Mouse (Mus musculus): Measurements from ENCODE around the gene Spata25. TPM values are rescaled to one million over a fixed set of nuclear protein-coding genes. Genes with fewer than 3 reads are reported as not detected.

Gene Spata25
- polyA plus RNA-seq, 1 experiment from 2014 or later: not detected

GRCm38 (mm10) chr2:164778809-164779208 lies 49.5 kb downstream of the Spata25 start:
- H3K4me3 ChIP-seq (ENCODE audit: low read depth, low read length): no peak overlapping the region
- H3K36me3 ChIP-seq (ENCODE audit: control insufficient read depth, insufficient read depth, low read length): no peaks in the 10 kb centered on the region
- H3K9me3 ChIP-seq (ENCODE audit: control insufficient read depth, low read length): no peaks in the 10 kb centered on the region
- H3K9ac ChIP-seq (ENCODE audit: low read length): no peak overlapping the region
- no peaks in the 10 kb centered on the region for H3K4me1 ChIP-seq (ENCODE audit: control insufficient read depth, insufficient read depth, low read length)
- H3K27ac ChIP-seq (replicated peaks; ENCODE audit: low read depth, low read length): no peak overlapping the region
- ATAC-seq (ENCODE audit: insufficient number of reproducible peaks, low FRiP score, low TSS enrichment, low read depth) (no peak), DNase-seq (ENCODE audit: low spot score) (no peak)
- H3K4me2 ChIP-seq (ENCODE audit: low read depth, severe bottlenecking): no peak overlapping the region
- 90% methylated on average over 7 of the region's 7 CpGs for WGBS
- H3K27me3 ChIP-seq (ENCODE audit: control insufficient read depth, insufficient read depth, low read length): no peaks in the 10 kb centered on the region

GRCm38 (mm10) chr2:164778015-164778287 lies 50.4 kb downstream of the Spata25 start:
- Histone ChIP-seq H3K27me3 (ENCODE audit: control insufficient read depth, insufficient read depth, low read length) (no peaks in the 10 kb centered on the region), H3K9me3 (ENCODE audit: control insufficient read depth, low read length) (no peaks in the 10 kb centered on the region), H3K4me1 (ENCODE audit: control insufficient read depth, insufficient read depth, low read length) (no peaks in the 10 kb centered on the region), H3K4me2 (ENCODE audit: low read depth, severe bottlenecking) (no peak overlapping the region), H3K9ac (ENCODE audit: low read length) (no peak overlapping the region), H3K36me3 (ENCODE audit: control insufficient read depth, insufficient read depth, low read length) (no peaks in the 10 kb centered on the region), H3K4me3 (ENCODE audit: low read depth, low read length) (no peak overlapping the region), H3K27ac (replicated peaks; ENCODE audit: low read depth, low read length) (no peak overlapping the region)
- DNase-seq (ENCODE audit: low spot score): no peak
- no peak for ATAC-seq (ENCODE audit: insufficient number of reproducible peaks, low FRiP score, low TSS enrichment, low read depth)
- 93% methylated on average over 11 of the region's 11 CpGs for WGBS

- Histone ChIP-seq H3K4me2 (ENCODE audit: low read depth, severe bottlenecking) (no peak overlapping the region), H3K9me3 (ENCODE audit: control insufficient read depth, low read length) (no peaks in the 10 kb centered on the region), H3K4me1 (ENCODE audit: control insufficient read depth, insufficient read depth, low read length) (no peaks in the 10 kb centered on the region), H3K27me3 (ENCODE audit: control insufficient read depth, insufficient read depth, low read length) (no peaks in the 10 kb centered on the region), H3K9ac (ENCODE audit: low read length) (no peak overlapping the region), H3K4me3 (ENCODE audit: low read depth, low read length) (no peak overlapping the region), H3K27ac (replicated peaks; ENCODE audit: low read depth, low read length) (no peak overlapping the region), H3K36me3 (ENCODE audit: control insufficient read depth, insufficient read depth, low read length) (no peaks in the 10 kb centered on the region)
- DNase-seq (ENCODE audit: low spot score): no peak
- no peak for ATAC-seq (ENCODE audit: insufficient number of reproducible peaks, low FRiP score, low TSS enrichment, low read depth)
- 79% methylated on average over 30 of the region's 30 CpGs for WGBS
These were observed 50.9 kb downstream of the Spata25 start for GRCm38 (mm10) chr2:164777246-164778014.

- H3K27ac ChIP-seq (replicated peaks; ENCODE audit: low read depth, low read length): no peak overlapping the region
- no peaks in the 10 kb centered on the region for H3K27me3 ChIP-seq (ENCODE audit: control insufficient read depth, insufficient read depth, low read length)
- DNase-seq (ENCODE audit: low spot score): no peak
- H3K9me3 ChIP-seq (ENCODE audit: control insufficient read depth, low read length): no peaks in the 10 kb centered on the region
- H3K4me2 ChIP-seq (ENCODE audit: low read depth, severe bottlenecking): no peak overlapping the region
- no peak for ATAC-seq (ENCODE audit: insufficient number of reproducible peaks, low FRiP score, low TSS enrichment, low read depth)
- H3K36me3 ChIP-seq (ENCODE audit: control insufficient read depth, insufficient read depth, low read length): peaks cover 5% of the 10 kb centered on the region; the same call in 1 of the 2 replicates
- WGBS: 63% methylated on average over 17 of the region's 17 CpGs
- H3K4me3 ChIP-seq (ENCODE audit: low read depth, low read length): no peak overlapping the region
- no peaks in the 10 kb centered on the region for H3K4me1 ChIP-seq (ENCODE audit: control insufficient read depth, insufficient read depth, low read length)
- no peak overlapping the region for H3K9ac ChIP-seq (ENCODE audit: low read length)
These were observed 51.5 kb downstream of the Spata25 start for GRCm38 (mm10) chr2:164776801-164777200.

Other genes starting within 250 kb of the Spata25 start
- gene Wfdc6a, start 243.1 kb downstream of the Spata25 start, polyA plus RNA-seq (2014; fragmentation: Nextera tagmentation; extraction: Ambion mirVana): not detected in 2 replicates
- not detected in 2 replicates for gene Eppin, start 234.9 kb downstream of the Spata25 start, polyA plus RNA-seq (2014; fragmentation: Nextera tagmentation; extraction: Ambion mirVana)
- gene Wfdc6b, start 215.0 kb downstream of the Spata25 start, polyA plus RNA-seq (2014; fragmentation: Nextera tagmentation; extraction: Ambion mirVana): not detected in 2 replicates
- not detected in 2 replicates for gene Wfdc8, start 214.9 kb downstream of the Spata25 start, polyA plus RNA-seq (2014; fragmentation: Nextera tagmentation; extraction: Ambion mirVana)
- not detected in 2 replicates for gene Wfdc16, start 189.7 kb downstream of the Spata25 start, polyA plus RNA-seq (2014; fragmentation: Nextera tagmentation; extraction: Ambion mirVana)
- not detected in 2 replicates for gene Wfdc10, start 172.5 kb downstream of the Spata25 start, polyA plus RNA-seq (2014; fragmentation: Nextera tagmentation; extraction: Ambion mirVana)
- gene Wfdc9, start 172.0 kb downstream of the Spata25 start, polyA plus RNA-seq (2014; fragmentation: Nextera tagmentation; extraction: Ambion mirVana): not detected in 2 replicates
- not detected in 2 replicates for gene Wfdc11, start 154.4 kb downstream of the Spata25 start, polyA plus RNA-seq (2014; fragmentation: Nextera tagmentation; extraction: Ambion mirVana)
- gene Wfdc13, start 143.4 kb downstream of the Spata25 start, polyA plus RNA-seq (2014; fragmentation: Nextera tagmentation; extraction: Ambion mirVana): 0.60 TPM in 1 of 2 replicates, not detected in the other
- gene Spint4, start 130.0 kb downstream of the Spata25 start, polyA plus RNA-seq (2014; fragmentation: Nextera tagmentation; extraction: Ambion mirVana): not detected in 2 replicates
- gene Spint5, start 113.2 kb downstream of the Spata25 start, polyA plus RNA-seq (2014; fragmentation: Nextera tagmentation; extraction: Ambion mirVana): not detected in 2 replicates
- gene Wfdc3, start 82.6 kb downstream of the Spata25 start, polyA plus RNA-seq (2014; fragmentation: Nextera tagmentation; extraction: Ambion mirVana): 0.55 and 1.0 TPM in 2 replicates
- gene Dnttip1, start 82.6 kb downstream of the Spata25 start, polyA plus RNA-seq (2014; fragmentation: Nextera tagmentation; extraction: Ambion mirVana): 87.0 and 96.4 TPM in 2 replicates
- 634 and 636 TPM in 2 replicates for gene Ube2c, start 58.6 kb downstream of the Spata25 start, polyA plus RNA-seq (2014; fragmentation: Nextera tagmentation; extraction: Ambion mirVana)
- 13.8 and 14.6 TPM in 2 replicates for gene Tnnc2, start 48.6 kb downstream of the Spata25 start, polyA plus RNA-seq (2014; fragmentation: Nextera tagmentation; extraction: Ambion mirVana)
- gene Snx21, start 42.7 kb downstream of the Spata25 start, polyA plus RNA-seq (2014; fragmentation: Nextera tagmentation; extraction: Ambion mirVana): 9.9 and 14.6 TPM in 2 replicates
- gene Acot8, start 23.7 kb downstream of the Spata25 start, polyA plus RNA-seq (2014; fragmentation: Nextera tagmentation; extraction: Ambion mirVana): 12.0 and 12.3 TPM in 2 replicates
- 11.0 and 11.8 TPM in 2 replicates for gene Zswim3, start 23.4 kb downstream of the Spata25 start, polyA plus RNA-seq (2014; fragmentation: Nextera tagmentation; extraction: Ambion mirVana)
- gene Zswim1, start 5.9 kb downstream of the Spata25 start, polyA plus RNA-seq (2014; fragmentation: Nextera tagmentation; extraction: Ambion mirVana): 22.3 and 22.4 TPM in 2 replicates
- 95.8 and 104 TPM in 2 replicates for gene Ctsa, start 4.3 kb upstream of the Spata25 start, polyA plus RNA-seq (2014; fragmentation: Nextera tagmentation; extraction: Ambion mirVana)
- gene Neurl2, start 4.9 kb upstream of the Spata25 start, polyA plus RNA-seq (2014; fragmentation: Nextera tagmentation; extraction: Ambion mirVana): 5.9 and 6.1 TPM in 2 replicates
- gene Pltp, start 29.2 kb upstream of the Spata25 start, polyA plus RNA-seq (2014; fragmentation: Nextera tagmentation; extraction: Ambion mirVana): 22.9 and 25.1 TPM in 2 replicates
- 71.5 and 76.6 TPM in 2 replicates for gene Pcif1, start 50.8 kb upstream of the Spata25 start, polyA plus RNA-seq (2014; fragmentation: Nextera tagmentation; extraction: Ambion mirVana)
- gene Zfp335, start 83.2 kb upstream of the Spata25 start, polyA plus RNA-seq (2014; fragmentation: Nextera tagmentation; extraction: Ambion mirVana): 12.1 and 16.3 TPM in 2 replicates
- 0.21 and 0.47 TPM in 2 replicates for gene Mmp9, start 112.2 kb upstream of the Spata25 start, polyA plus RNA-seq (2014; fragmentation: Nextera tagmentation; extraction: Ambion mirVana)
- 0.87 and 0.92 TPM in 2 replicates for gene Slc12a5, start 132.3 kb upstream of the Spata25 start, polyA plus RNA-seq (2014; fragmentation: Nextera tagmentation; extraction: Ambion mirVana)
- gene Ncoa5, start 206.3 kb upstream of the Spata25 start, polyA plus RNA-seq (2014; fragmentation: Nextera tagmentation; extraction: Ambion mirVana): 81.2 and 85.2 TPM in 2 replicates
- gene Cd40, start 227.1 kb upstream of the Spata25 start, polyA plus RNA-seq (2014; fragmentation: Nextera tagmentation; extraction: Ambion mirVana): 9.1 and 11.1 TPM in 2 replicates